Comparison of ENCODE assay signal across 21 mouse cellular contexts in the genomic region with DNA sequence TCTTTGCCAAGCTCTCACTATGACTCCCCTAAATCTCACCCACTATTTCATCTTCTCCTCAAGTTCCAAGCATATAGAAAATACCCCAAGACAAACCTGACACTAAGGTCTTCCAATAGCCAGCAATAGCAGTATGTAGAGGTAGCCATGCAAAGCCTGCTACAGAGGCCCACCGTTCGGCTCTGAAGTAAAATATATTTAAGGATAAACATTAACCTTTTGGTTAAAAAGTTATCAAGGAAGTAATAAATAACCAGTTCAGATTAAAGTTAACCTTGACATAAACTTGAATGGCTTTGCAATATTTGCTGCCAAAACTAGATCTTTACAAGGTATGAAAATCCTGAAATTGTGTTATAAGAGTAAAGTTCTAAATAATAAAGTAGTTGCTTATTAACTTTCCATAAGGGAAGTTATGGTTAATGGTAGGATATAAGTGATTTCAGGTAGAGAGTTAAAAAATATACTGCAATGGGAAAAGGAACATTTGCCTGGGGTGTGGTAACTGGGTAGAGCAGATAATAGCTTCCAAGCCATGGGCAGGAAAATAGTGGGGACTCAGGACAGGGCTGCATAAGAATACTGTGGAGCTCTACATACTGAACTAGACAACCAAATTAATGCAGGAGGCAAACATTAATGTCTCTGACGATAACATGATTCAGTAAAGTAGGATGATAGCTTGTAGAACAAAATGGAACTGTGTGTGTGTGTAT. TPM values are rescaled to one million over a fixed set of nuclear protein-coding genes. Genes with fewer than 3 reads are reported as not detected.
DNase-seq lines count a peak whose midpoint lies in the region; TF ChIP-seq lines count a peak whose summit lies in the region.
"Had no signal": no experiment of that assay in that cellular context is flagged by ENCODE, and none has a peak within 500 bp of the region (broad histone marks: within the 10 kb centered on the region; RNA-seq: fewer than 3 reads in every experiment).

TSS of gene Hao2 (minus strand) at position 183 of the 716 bp plus-strand sequence.

- WGBS in kidney, adult 2 months, result 26% methylated on average over 3 of the region's 3 CpGs
- 88% methylated on average over 3 of the region's 3 CpGs for WGBS in thymus, adult 2 months

- DNase-seq in testis, postnatal 10 days (ENCODE audit: low spot score), result no peak
- peak; percentile 62 for DNase-seq in kidney, adult 2 months
- peak; percentile 40 to 44 for DNase-seq in kidney, postnatal 36 days
- DNase-seq in left cerebral cortex, adult 11 months (ENCODE audit: low spot score), result no peak
- DNase-seq in layer of hippocampus, postnatal 10 days (ENCODE audit: low spot score in 2 of 2), result no peak
- no peak for DNase-seq in frontal cortex, postnatal 36 days (ENCODE audit: low spot score in 2 of 2)
- DNase-seq in thymus, adult 2 months, result no peak
- DNase-seq: cerebellum, adult 18-20 months; heart, postnatal 4 days; layer of hippocampus, adult 9-11 months; right cerebral cortex, postnatal 25 days; thymus, adult 18-20 months had no signal

- H3K4me3 ChIP-seq in testis, adult 2 months (ENCODE audit: control insufficient read depth, low read depth, low read length), result no peak within 1 kb of the TSS
- H3K4me3 ChIP-seq in kidney, adult 2 months (ENCODE audit: insufficient read depth, low read depth, low read length), result peak within 1 kb of the TSS; percentile 37; the same call in 1 of the 2 replicates
- no peak within 1 kb of the TSS for H3K4me3 ChIP-seq in thymus, adult 2 months (ENCODE audit: control insufficient read depth, insufficient read depth, low read length)
- H3K4me3 ChIP-seq: embryonic facial prominence, embryonic 13.5 days; forebrain, embryonic 10.5 days; heart, embryonic 12.5 days; lung, embryonic 15.5 days had no signal

- H3K36me3 ChIP-seq in testis, adult 2 months (ENCODE audit: control insufficient read depth, insufficient read depth, low read length), result no peaks in the 10 kb centered on the region
- no peaks in the 10 kb centered on the region for H3K36me3 ChIP-seq in kidney, adult 2 months (ENCODE audit: control insufficient read depth, insufficient read depth, low read length)
- H3K36me3 ChIP-seq in thymus, adult 2 months (ENCODE audit: control insufficient read depth, insufficient read depth, low read length), result no peaks in the 10 kb centered on the region
- H3K36me3 ChIP-seq: embryonic facial prominence, embryonic 13.5 days; forebrain, embryonic 10.5 days; heart, embryonic 12.5 days; lung, embryonic 15.5 days had no signal

- TF ChIP-seq POLR2A in testis, adult 2 months (IDR thresholded peaks at IDR 0.05; ENCODE audit: control insufficient read depth, low read depth, low read length), result no peak
- no peak for TF ChIP-seq POLR2A in kidney, adult 2 months (IDR thresholded peaks at IDR 0.05; ENCODE audit: low read depth, low read length)
- TF ChIP-seq POLR2A in thymus, adult 2 months (IDR thresholded peaks at IDR 0.05; ENCODE audit: control insufficient read depth, extremely low read depth, insufficient read depth, low read length, poor library complexity), result no peak

- peak within 1 kb of the TSS; percentile 49 for H3K27ac ChIP-seq in testis, adult 2 months (ENCODE audit: control insufficient read depth, insufficient read depth, low read depth, low read length)
- peak within 1 kb of the TSS; percentile 90 for H3K27ac ChIP-seq in kidney, adult 2 months (ENCODE audit: insufficient read depth, low read depth, low read length)
- H3K27ac ChIP-seq in thymus, adult 2 months (ENCODE audit: control insufficient read depth, insufficient read depth, low read length), result no peak within 1 kb of the TSS
- H3K27ac ChIP-seq: embryonic facial prominence, embryonic 13.5 days; forebrain, embryonic 10.5 days; lung, embryonic 15.5 days had no signal

- H3K4me1 ChIP-seq in testis, adult 2 months (ENCODE audit: control insufficient read depth, insufficient read depth, low read length), result no peaks in the 10 kb centered on the region
- peaks cover 8% of the 10 kb centered on the region for H3K4me1 ChIP-seq in kidney, adult 2 months (ENCODE audit: control insufficient read depth, insufficient read depth, low read length)
- H3K4me1 ChIP-seq in thymus, adult 2 months (replicated peaks; ENCODE audit: control insufficient read depth, insufficient read depth, low read length), result no peaks in the 10 kb centered on the region
- H3K4me1 ChIP-seq: embryonic facial prominence, embryonic 13.5 days; forebrain, embryonic 10.5 days; heart, embryonic 12.5 days; lung, embryonic 15.5 days had no signal

- no peak for TF ChIP-seq CTCF in testis, adult 2 months (IDR thresholded peaks at IDR 0.05; ENCODE audit: control insufficient read depth, insufficient read depth, insufficient replicate concordance, low read depth, low read length)
- TF ChIP-seq CTCF in kidney, adult 2 months (conservative IDR thresholded peaks at IDR 0.05; ENCODE audit: insufficient read depth, insufficient read length, low read depth, low read length), result no peak
- no peak for TF ChIP-seq CTCF in thymus, adult 2 months (IDR thresholded peaks at IDR 0.05; ENCODE audit: borderline replicate concordance, control insufficient read depth, extremely low read depth, insufficient read depth, low read length, poor library complexity)

- no peaks in the 10 kb centered on the region for H3K27me3 ChIP-seq in testis, adult 2 months (ENCODE audit: control insufficient read depth, insufficient read depth, low read length)
- H3K27me3 ChIP-seq in kidney, adult 2 months (replicated peaks; ENCODE audit: control insufficient read depth, insufficient read depth, low read length), result no peaks in the 10 kb centered on the region
- no peaks in the 10 kb centered on the region for H3K27me3 ChIP-seq in thymus, adult 2 months (ENCODE audit: control insufficient read depth, insufficient read depth, low read length)
- H3K27me3 ChIP-seq: embryonic facial prominence, embryonic 13.5 days; heart, embryonic 12.5 days; lung, embryonic 15.5 days had no signal

RNA-seq across cellular contexts. Expression of gene Hao2, which starts in this region (rescaled TPM):
- polyA plus RNA-seq in testis, adult 2 months (2012; rRNA removed), result 0.96 and 1.1 TPM in 2 replicates
- polyA plus RNA-seq in kidney, adult 2 months (2012; rRNA removed), result 424 and 426 TPM in 2 replicates
- total RNA-seq in layer of hippocampus, postnatal 10 days (2021), result not detected
- polyA plus RNA-seq in thymus, adult 2 months (2012; rRNA removed), result 0.18 TPM in 1 of 2 replicates, not detected in the other
- total RNA-seq: common myeloid progenitor, adult 5-6 weeks; heart, postnatal 4 days; megakaryocyte, adult 5-6 weeks had no signal
- polyA plus RNA-seq: embryonic facial prominence, embryonic 13.5 days; forebrain, embryonic 10.5 days; limb, embryonic 11.5 days; midbrain, embryonic 16.5 days had no signal

Comparison
In these comparisons a context has a peak if more than half of its experiments do, and no peak if none do; other contexts are left out.
1. RNA of gene Hao2 (polyA plus RNA-seq): 424 to 426 TPM in kidney, adult 2 months; 0.96 to 1.1 TPM in testis, adult 2 months and 0.18 TPM in thymus, adult 2 months; every median in the first group is over 100 times any median in the second.
2. DNase-seq: peak in kidney, adult 2 months (single experiment) and kidney, postnatal 36 days (2 of 2); none in testis, postnatal 10 days (single experiment), left cerebral cortex, adult 11 months (single experiment), layer of hippocampus, postnatal 10 days (0 of 2), frontal cortex, postnatal 36 days (0 of 2) and thymus, adult 2 months (single experiment).